Mouse (Mus musculus) myocyte (in vitro differentiated cells): ENCODE results near the gene Gata2. TPM values are rescaled to one million over a fixed set of nuclear protein-coding genes. Genes with fewer than 3 reads are reported as not detected.

Source experiments
- H3K27me3 ChIP-seq: one replicate; pipeline ENCODE4 v1.6.1; 2011; ENCODE audit not compliant: control insufficient read depth, insufficient read depth, insufficient read length
- H3K36me3 ChIP-seq: one replicate; pipeline ENCODE4 v1.6.1; 2011; ENCODE audit not compliant: control insufficient read depth, insufficient read depth
- H3K4me2 ChIP-seq: one replicate; pipeline ENCODE4 v1.6.1; 2011; ENCODE audit warnings: low read depth, control low read depth
- H3K4me3 ChIP-seq: one replicate; pipeline ENCODE4 v1.5.1; 2011; ENCODE audit warnings: mild to moderate bottlenecking, control low read depth, moderate library complexity
- H3K79me2 ChIP-seq: one replicate; pipeline ENCODE4 v1.6.1; 2011; ENCODE audit not compliant: control insufficient read depth, insufficient read depth
- H3ac ChIP-seq: one replicate; pipeline ENCODE4 v1.6.1; 2011; ENCODE audit not compliant: control insufficient read depth, insufficient read length
- CEBPB ChIP-seq: IDR thresholded peaks from 2 replicates; pipeline ENCODE4 v1.6.1; 2011; ENCODE audit warnings: mild to moderate bottlenecking, moderate library complexity; ENCODE audit not compliant: poor library complexity, insufficient read depth, severe bottlenecking
- E2F4 ChIP-seq: IDR thresholded peaks from one replicate; pipeline ENCODE4 v1.6.1; 2011; ENCODE audit warnings: mild to moderate bottlenecking, control low read depth, moderate library complexity; ENCODE audit not compliant: insufficient read depth
- MAX ChIP-seq: IDR thresholded peaks from one replicate; pipeline ENCODE4 v1.6.1; 2011; ENCODE audit warnings: low read depth, mild to moderate bottlenecking, control low read depth
- MYOD1 ChIP-seq, 3 experiments: IDR thresholded peaks; one replicate each; pipeline ENCODE4 v1.6.1; 2011; ENCODE audit warnings: control low read depth in 2 of 3, low read depth in 2 of 3, mild to moderate bottlenecking in 2 of 3, moderate library complexity in 1 of 3; ENCODE audit not compliant: insufficient read length in 2 of 3, control insufficient read depth in 1 of 3
- MYOG ChIP-seq, 3 experiments: IDR thresholded peaks; one replicate each; pipeline ENCODE4 v1.6.1; 2011; ENCODE audit warnings: control low read depth in 2 of 3, low read depth in 2 of 3, mild to moderate bottlenecking in 2 of 3; ENCODE audit not compliant: insufficient read length in 2 of 3, control insufficient read depth in 1 of 3, insufficient read depth in 1 of 3
- POLR2A ChIP-seq: IDR thresholded peaks from one replicate; pipeline ENCODE4 v1.6.1; 2011; ENCODE audit warnings: low read depth, mild to moderate bottlenecking, control low read depth, moderate library complexity; ENCODE audit not compliant: insufficient read length
- POLR2AphosphoS2 ChIP-seq: IDR thresholded peaks from one replicate; pipeline ENCODE4 v1.6.1; 2011; ENCODE audit warnings: low read depth, control low read depth; ENCODE audit not compliant: insufficient read length
- REST ChIP-seq: IDR thresholded peaks from one replicate; pipeline ENCODE4 v1.6.1; 2011; ENCODE audit warnings: mild to moderate bottlenecking, control low read depth, moderate library complexity; ENCODE audit not compliant: insufficient read depth, insufficient read length
- SRF ChIP-seq: IDR thresholded peaks from one replicate; pipeline ENCODE4 v1.6.1; 2011; ENCODE audit warnings: low read depth; ENCODE audit not compliant: control insufficient read depth, insufficient read length
- TCF12 ChIP-seq: IDR thresholded peaks from one replicate; pipeline ENCODE4 v1.6.1; 2011; ENCODE audit warnings: mild to moderate bottlenecking, control low read depth; ENCODE audit not compliant: poor library complexity, insufficient read depth, severe bottlenecking
- TCF3 ChIP-seq: IDR thresholded peaks from one replicate; pipeline ENCODE4 v1.6.1; 2011; ENCODE audit warnings: low read depth, control low read depth; ENCODE audit not compliant: insufficient read length
- USF1 ChIP-seq: IDR thresholded peaks from one replicate; pipeline ENCODE4 v1.6.1; 2011; ENCODE audit warnings: low read depth, mild to moderate bottlenecking, control low read depth, moderate library complexity
- polyA plus RNA-seq: library from polyadenylated mRNA; unstranded; fragments of >200 nt; fragmentation: generic; extraction: Trizol; gene quantifications from one replicate; pipeline ENCODE4 v1.2.1, GENCODE M21; 2012; ENCODE audit warnings: missing spikeins

Gata2 gene
- polyA plus RNA-seq, 1 experiment = 19.3 TPM

GRCm38 (mm10) chr6:88236513-88236912 is 42.8 kb downstream of the Gata2 start:
- Histone ChIP-seq H3K79me2 (no peaks in the 10 kb centered on the region), H3K36me3 (no peaks in the 10 kb centered on the region), H3ac (no peak overlapping the region), H3K27me3 (peaks cover 54% of the 10 kb centered on the region), H3K4me3 (no peak overlapping the region), H3K4me2 (no peak overlapping the region)
- TF ChIP-seq POLR2A (no peak), SRF (no peak), POLR2AphosphoS2 (no peak), CEBPB (no peak), REST (no peak)

DNA sequence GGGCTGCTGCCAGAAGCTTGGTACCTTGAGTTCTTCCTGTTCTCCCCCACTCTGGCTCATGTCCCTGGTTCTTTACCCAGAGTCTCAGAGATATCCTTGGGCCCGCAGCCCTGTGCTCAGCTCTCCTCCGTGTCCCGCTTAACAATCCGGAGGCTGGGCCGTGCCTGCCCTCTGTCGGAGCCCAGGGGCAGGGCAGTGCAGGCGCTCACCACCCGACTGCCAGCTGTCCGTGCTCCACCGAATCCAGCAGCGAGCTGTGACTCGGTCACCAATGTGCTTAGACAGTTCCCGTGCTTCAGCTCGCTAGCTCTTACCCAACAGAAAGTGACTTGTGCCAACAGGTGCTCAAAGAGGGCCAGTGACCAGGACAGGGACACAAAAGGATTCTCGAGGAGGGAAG is 48.9 kb downstream of the Gata2 start:
- H3ac ChIP-seq = no peak overlapping the region
- H3K27me3 ChIP-seq = peaks cover 7% of the 10 kb centered on the region
- TF ChIP-seq POLR2A = no peak
- TF ChIP-seq CEBPB = no peak
- peak in 2 of 3 experiments; percentile 61 to 62 for TF ChIP-seq MYOD1 (IDR thresholded peaks at IDR 0.05; ENCODE audit: control insufficient read depth in 1 of 3, insufficient read length in 2 of 3, low read depth in 2 of 3)
- peak in 2 of 3 experiments; percentile 78 to 84 for TF ChIP-seq MYOG (IDR thresholded peaks at IDR 0.05; ENCODE audit: control insufficient read depth in 1 of 3, insufficient read depth in 1 of 3, insufficient read length in 2 of 3, low read depth in 2 of 3)
- TF ChIP-seq E2F4 = no peak
- H3K36me3 ChIP-seq = no peaks in the 10 kb centered on the region
- no peak overlapping the region for H3K4me3 ChIP-seq
- H3K79me2 ChIP-seq = no peaks in the 10 kb centered on the region
- peak overlapping the region; percentile 36 for H3K4me2 ChIP-seq

DNA sequence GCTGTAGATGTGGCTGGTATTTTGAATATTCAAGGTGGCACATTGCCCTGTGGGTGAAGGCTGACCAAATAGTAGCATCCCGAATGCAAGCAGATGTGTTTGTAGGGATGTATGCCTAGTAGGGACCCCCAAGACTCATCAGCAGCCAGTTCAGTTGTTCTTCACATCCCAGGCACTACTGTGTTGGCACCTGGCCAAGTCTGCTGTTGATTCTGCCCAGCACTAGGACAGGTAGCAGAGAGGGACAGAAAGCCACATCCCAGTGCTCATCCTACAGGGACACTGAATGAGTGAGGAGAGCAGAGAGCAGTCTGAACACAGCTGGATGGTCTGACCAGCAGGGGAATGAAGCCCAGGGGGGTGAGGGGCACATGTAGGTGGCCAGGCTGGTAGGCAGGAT is 55.5 kb downstream of the Gata2 start:
- H3K79me2 ChIP-seq = no peaks in the 10 kb centered on the region
- no peak for TF ChIP-seq SRF
- no peak for TF ChIP-seq POLR2A
- TF ChIP-seq E2F4 = no peak

GRCm38 (mm10) chr6:88251396-88251795 is 57.7 kb downstream of the Gata2 start:
- Histone ChIP-seq H3K4me2 (no peak overlapping the region), H3K27me3 (no peaks in the 10 kb centered on the region), H3K79me2 (no peaks in the 10 kb centered on the region), H3K36me3 (no peaks in the 10 kb centered on the region), H3K4me3 (no peak overlapping the region), H3ac (no peak overlapping the region)
- TF ChIP-seq MYOD1 (IDR thresholded peaks at IDR 0.05; ENCODE audit: control insufficient read depth in 1 of 3, insufficient read length in 2 of 3, low read depth in 2 of 3) (no peak), POLR2A (no peak), USF1 (no peak), CEBPB (no peak)

More for the DNA sequence above, 55.5 kb downstream of the Gata2 start:
- H3K4me3 ChIP-seq = no peak overlapping the region
- H3K27me3 ChIP-seq = no peaks in the 10 kb centered on the region
- no peak overlapping the region for H3ac ChIP-seq
- H3K36me3 ChIP-seq = no peaks in the 10 kb centered on the region
- no peak overlapping the region for H3K4me2 ChIP-seq

DNA sequence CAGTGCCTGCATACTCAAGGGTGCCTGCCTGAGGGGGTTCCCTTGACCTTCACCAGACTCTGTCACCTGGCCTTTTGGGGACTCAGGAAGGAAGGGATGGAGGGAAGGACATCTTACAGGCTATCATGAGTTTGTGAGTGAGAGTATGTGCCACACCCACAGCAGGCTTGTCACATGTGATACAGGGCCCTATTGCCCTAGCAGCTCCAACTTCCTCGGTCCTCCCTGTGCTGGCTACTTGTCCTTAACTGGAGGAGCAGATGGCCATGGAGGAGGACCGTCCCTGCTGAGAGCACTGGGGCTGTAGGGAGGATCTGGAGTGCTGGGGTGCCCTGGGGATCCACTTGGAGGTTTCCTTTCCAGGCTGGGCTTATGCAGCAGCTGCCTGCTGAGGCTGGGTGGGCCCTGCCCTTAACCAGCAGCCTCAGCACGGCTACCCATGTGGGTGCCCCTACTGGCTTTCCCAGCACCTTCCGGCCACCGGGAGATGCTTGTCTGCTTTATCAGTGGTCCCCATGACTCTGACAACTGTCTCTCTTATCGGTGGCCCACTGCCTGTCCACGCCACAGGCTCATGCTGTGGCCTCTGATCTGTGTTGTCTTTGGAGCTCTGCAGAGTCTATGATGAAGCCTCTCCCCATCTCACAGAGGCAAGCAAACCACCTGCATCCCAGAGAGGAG is 58.2 kb downstream of the Gata2 start:
- Histone ChIP-seq H3K4me3 (no peak overlapping the region), H3K4me2 (no peak overlapping the region), H3K79me2 (no peaks in the 10 kb centered on the region), H3ac (no peak overlapping the region), H3K36me3 (no peaks in the 10 kb centered on the region), H3K27me3 (no peaks in the 10 kb centered on the region)
- TF ChIP-seq CEBPB (no peak), SRF (no peak), MYOG (IDR thresholded peaks at IDR 0.05; ENCODE audit: control insufficient read depth in 1 of 3, insufficient read depth in 1 of 3, insufficient read length in 2 of 3, low read depth in 2 of 3) (no peak), MAX (no peak), TCF12 (no peak), E2F4 (no peak), POLR2A (no peak), TCF3 (no peak)

DNA sequence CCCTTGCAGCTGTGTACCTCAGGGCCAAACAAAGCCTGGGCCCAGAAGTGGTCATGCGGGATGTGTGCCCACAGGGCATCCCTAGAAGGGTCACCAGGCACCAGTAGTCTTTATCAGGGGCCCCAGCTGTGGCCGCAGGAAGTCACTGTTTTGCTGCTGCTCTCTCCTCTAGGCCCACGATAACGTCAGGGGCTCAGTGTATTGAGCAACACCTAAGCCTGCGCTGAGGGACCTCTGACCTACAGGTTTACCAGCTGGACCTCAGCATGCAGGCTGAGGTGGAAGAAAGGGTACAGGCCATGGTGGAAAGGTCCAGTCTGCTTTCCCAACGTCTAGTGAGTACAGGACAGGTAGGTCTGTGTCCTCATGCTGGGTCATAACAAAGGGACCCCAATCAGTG is 60.4 kb downstream of the Gata2 start:
- no peak overlapping the region for H3K4me3 ChIP-seq
- H3K4me2 ChIP-seq = no peak overlapping the region
- TF ChIP-seq CEBPB (no peak), POLR2AphosphoS2 (no peak), MYOD1 (IDR thresholded peaks at IDR 0.05; ENCODE audit: control insufficient read depth in 1 of 3, insufficient read length in 2 of 3, low read depth in 2 of 3) (no peak), USF1 (no peak), TCF12 (no peak), POLR2A (no peak), REST (no peak), SRF (no peak), TCF3 (no peak), MYOG (IDR thresholded peaks at IDR 0.05; ENCODE audit: control insufficient read depth in 1 of 3, insufficient read depth in 1 of 3, insufficient read length in 2 of 3, low read depth in 2 of 3) (no peak), E2F4 (no peak), MAX (no peak)
- no peaks in the 10 kb centered on the region for H3K36me3 ChIP-seq
- no peaks in the 10 kb centered on the region for H3K27me3 ChIP-seq
- no peaks in the 10 kb centered on the region for H3K79me2 ChIP-seq
- H3ac ChIP-seq = no peak overlapping the region
